ENCODE assay signal across 10 mouse cellular contexts in genomic region chr1:84102052-84102451, GRCm38 (mm10).
DNase-seq lines count a peak whose midpoint lies in the region; TF ChIP-seq lines count a peak whose summit lies in the region.
"Had no signal": no experiment of that assay in that cellular context is flagged by ENCODE, and none has a peak within 500 bp of the region (broad histone marks: within the 10 kb centered on the region; RNA-seq: fewer than 3 reads in every experiment).

No protein-coding gene starts in this region.

- no peak overlapping the region for H3K4me3 ChIP-seq in kidney, adult 2 months (ENCODE audit: insufficient read depth, low read depth, low read length)
- H3K4me3 ChIP-seq: lung, embryonic 15.5 days; midbrain, embryonic 12.5 days had no signal

- WGBS in kidney, adult 2 months = 79% methylated on average over 2 of the region's 2 CpGs

- H3K36me3 ChIP-seq in kidney, adult 2 months (ENCODE audit: control insufficient read depth, insufficient read depth, low read length) = no peaks in the 10 kb centered on the region
- H3K36me3 ChIP-seq: lung, embryonic 15.5 days; midbrain, embryonic 12.5 days had no signal

- TF ChIP-seq CTCF in kidney, adult 2 months (conservative IDR thresholded peaks at IDR 0.05; ENCODE audit: insufficient read depth, insufficient read length, low read depth, low read length) = peak; percentile 40

- no peaks in the 10 kb centered on the region for H3K4me1 ChIP-seq in kidney, adult 2 months (ENCODE audit: control insufficient read depth, insufficient read depth, low read length)
- H3K4me1 ChIP-seq: lung, embryonic 15.5 days; midbrain, embryonic 12.5 days had no signal

- H3K27me3 ChIP-seq in kidney, adult 2 months (replicated peaks; ENCODE audit: control insufficient read depth, insufficient read depth, low read length) = no peaks in the 10 kb centered on the region
- H3K27me3 ChIP-seq: lung, embryonic 15.5 days; midbrain, embryonic 12.5 days had no signal

- TF ChIP-seq POLR2A in kidney, adult 2 months (IDR thresholded peaks at IDR 0.05; ENCODE audit: low read depth, low read length) = no peak

- DNase-seq in cerebellum, postnatal 10 days = peak; percentile 28 to 51
- no peak for DNase-seq in cerebellum, postnatal 36 days
- DNase-seq in kidney, adult 2 months = peak; percentile 7
- DNase-seq in kidney, postnatal 14 days = no peak
- DNase-seq in 3134 (ENCODE audit: extremely low read depth, insufficient read length, low spot score) (peak; percentile 3), ZHBTc4 (ENCODE audit: low read depth, low spot score) (peak; percentile 54)
- DNase-seq in ovary, adult 18-20 months (ENCODE audit: low spot score) = no peak
- no peak for DNase-seq in urinary bladder, postnatal 25 days (ENCODE audit: low spot score)

- no peak overlapping the region for H3K27ac ChIP-seq in kidney, adult 2 months (ENCODE audit: insufficient read depth, low read depth, low read length)
- H3K27ac ChIP-seq: lung, embryonic 15.5 days; midbrain, embryonic 12.5 days had no signal

Comparison
In these comparisons a context has a peak if more than half of its experiments do, and no peak if none do; other contexts are left out.
1. DNase-seq: peak in cerebellum, postnatal 10 days (2 of 2), kidney, adult 2 months (single experiment), 3134 (single experiment) and ZHBTc4 (single experiment); none in cerebellum, postnatal 36 days (0 of 2), kidney, postnatal 14 days (single experiment), ovary, adult 18-20 months (single experiment) and urinary bladder, postnatal 25 days (single experiment).